Mouse (Mus musculus) heart, embryonic 15.5 days (tissue): ENCODE measurements around the gene Apol9b. TPM values are rescaled to one million over a fixed set of nuclear protein-coding genes. Genes with fewer than 3 reads are reported as not detected.

ENCODE experiments used
- ATAC-seq: fragments of 200-750 bp; cut with Nextera tagmentation; replicated peaks from 2 replicates; pipeline ENCODE4 v1.8.0; 2017; ENCODE audit warnings: low read depth, moderate TSS enrichment; ENCODE audit not compliant: insufficient number of reproducible peaks, insufficient read depth, low FRiP score
- H3K27ac ChIP-seq: fragments of 300-500 bp; sonication (generic); 2 replicates; pipeline ENCODE4 v1.5.1; 2015; ENCODE audit warnings: mild to moderate bottlenecking, inconsistent platforms
- H3K27me3 ChIP-seq: fragments of 300-500 bp; sonication (generic); 2 replicates; pipeline ENCODE4 v1.6.1; 2015; ENCODE audit warnings: inconsistent platforms
- H3K36me3 ChIP-seq: fragments of 300-500 bp; sonication (generic); 2 replicates; pipeline ENCODE4 v1.6.1; 2015; ENCODE audit warnings: mild to moderate bottlenecking, inconsistent platforms
- H3K4me1 ChIP-seq: fragments of 300-500 bp; sonication (generic); replicated peaks from 2 replicates; pipeline ENCODE4 v1.6.1; 2015; ENCODE audit warnings: inconsistent platforms
- H3K4me2 ChIP-seq: fragments of 300-500 bp; sonication (generic); 2 replicates; pipeline ENCODE4 v1.6.1; 2015; ENCODE audit warnings: inconsistent platforms, mild to moderate bottlenecking, moderate library complexity
- H3K4me3 ChIP-seq: fragments of 300-500 bp; sonication (generic); 2 replicates; pipeline ENCODE4 v1.5.1; 2015; ENCODE audit warnings: mild to moderate bottlenecking, inconsistent platforms
- H3K9ac ChIP-seq: fragments of 300-500 bp; sonication (generic); 2 replicates; pipeline ENCODE4 v1.6.1; 2015; ENCODE audit warnings: mild to moderate bottlenecking, inconsistent platforms
- H3K9me3 ChIP-seq: fragments of 300-500 bp; sonication (generic); replicated peaks from 2 replicates; pipeline ENCODE4 v1.6.1; 2016; ENCODE audit warnings: inconsistent platforms
- WGBS: fragments of 180-500 bp; shearing (Covaris S2); methylation state at CpG from one replicate; pipeline ENCODE4 v1.1.7; 2015; ENCODE audit warnings: mixed read lengths; 5-methylcytosine and 5-hydroxymethylcytosine counted together
- polyA plus RNA-seq: library from polyadenylated mRNA; unstranded; fragments of >200 nt; fragmentation: Nextera tagmentation; extraction: Ambion mirVana; gene quantifications from 2 replicates; pipeline ENCODE4 v1.2.1, GENCODE M21; 2015

The Apol9b gene
- polyA plus RNA-seq, 1 experiment from 2014 or later = 0.26 TPM

DNA sequence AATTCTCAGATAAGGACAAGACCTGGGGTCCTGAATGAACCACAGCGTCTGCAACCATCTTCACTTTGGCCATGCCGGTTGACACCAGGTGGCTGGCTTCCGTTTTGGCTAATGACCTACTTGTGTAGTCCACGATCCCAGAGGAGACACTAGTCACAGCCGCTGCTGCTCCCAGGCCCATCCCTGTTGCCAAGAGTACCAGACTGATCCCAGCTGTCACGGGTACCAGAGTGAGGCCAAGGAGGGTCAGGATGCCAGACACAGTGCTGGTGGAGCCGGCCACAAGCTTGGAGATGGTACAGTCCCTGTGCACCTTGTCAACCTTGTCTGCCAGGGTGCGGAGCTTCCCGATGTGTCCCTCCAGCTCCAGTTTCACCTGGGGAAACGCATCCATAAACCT is 20.9 kb downstream of the Apol9b start:
- Histone ChIP-seq H3K4me2 (no peak overlapping the region), H3K9ac (no peak overlapping the region), H3K4me3 (no peak overlapping the region), H3K4me1 (no peaks in the 10 kb centered on the region), H3K36me3 (no peaks in the 10 kb centered on the region), H3K9me3 (no peaks in the 10 kb centered on the region), H3K27me3 (no peaks in the 10 kb centered on the region), H3K27ac (no peak overlapping the region)
- ATAC-seq = no peak
- WGBS = 91% methylated on average over 10 of the region's 10 CpGs

DNA sequence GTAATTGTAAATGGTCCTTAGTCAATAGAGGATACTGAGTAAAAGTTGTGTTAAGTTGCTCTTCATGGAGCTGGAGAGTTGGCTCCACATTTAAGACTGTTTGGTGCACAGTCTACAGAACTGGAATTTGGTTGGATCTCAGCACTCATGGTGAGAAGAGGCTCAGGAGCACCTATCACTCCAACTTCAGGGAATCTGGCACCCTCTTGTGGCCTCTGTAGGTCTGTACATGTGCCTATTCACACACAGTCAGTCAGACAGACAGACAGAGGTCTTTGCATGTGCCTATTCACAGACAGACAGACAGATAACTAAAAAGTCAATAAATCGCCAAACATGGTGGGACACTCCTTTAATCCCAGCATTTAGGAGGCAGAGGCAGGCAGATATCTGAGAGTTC is 21.6 kb downstream of the Apol9b start:
- Histone ChIP-seq H3K27me3 (no peaks in the 10 kb centered on the region), H3K27ac (no peak overlapping the region), H3K9ac (no peak overlapping the region), H3K9me3 (no peaks in the 10 kb centered on the region), H3K4me1 (no peaks in the 10 kb centered on the region), H3K36me3 (no peaks in the 10 kb centered on the region), H3K4me3 (no peak overlapping the region), H3K4me2 (no peak overlapping the region)
- ATAC-seq = no peak
- WGBS = 25% methylated on average over 1 of the region's 1 CpGs

DNA sequence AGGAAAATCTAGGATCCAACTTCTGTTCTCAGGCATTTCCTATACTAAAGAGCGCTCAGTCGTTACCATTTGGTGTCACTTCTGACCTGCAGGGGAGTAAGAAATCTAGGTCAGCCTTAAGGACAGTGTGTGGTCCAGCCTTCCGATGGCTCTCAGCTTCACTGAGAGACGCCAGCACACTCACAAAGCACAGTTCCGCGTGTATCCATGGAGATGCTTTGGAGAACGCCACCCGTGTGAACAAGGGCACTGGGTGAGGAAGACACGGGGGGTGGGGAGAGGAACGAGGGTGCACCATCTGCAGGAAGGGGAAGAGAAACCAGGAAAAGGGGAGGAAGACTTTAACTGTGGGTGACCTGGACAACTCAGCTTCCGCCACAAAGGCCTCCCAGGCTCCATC is 23.6 kb downstream of the Apol9b start:
- Histone ChIP-seq H3K36me3 (no peaks in the 10 kb centered on the region), H3K9me3 (no peaks in the 10 kb centered on the region), H3K4me3 (no peak overlapping the region), H3K27me3 (no peaks in the 10 kb centered on the region), H3K4me2 (no peak overlapping the region), H3K27ac (no peak overlapping the region), H3K9ac (no peak overlapping the region), H3K4me1 (no peaks in the 10 kb centered on the region)
- no peak for ATAC-seq
- WGBS = 50% methylated on average over 11 of the region's 11 CpGs

DNA sequence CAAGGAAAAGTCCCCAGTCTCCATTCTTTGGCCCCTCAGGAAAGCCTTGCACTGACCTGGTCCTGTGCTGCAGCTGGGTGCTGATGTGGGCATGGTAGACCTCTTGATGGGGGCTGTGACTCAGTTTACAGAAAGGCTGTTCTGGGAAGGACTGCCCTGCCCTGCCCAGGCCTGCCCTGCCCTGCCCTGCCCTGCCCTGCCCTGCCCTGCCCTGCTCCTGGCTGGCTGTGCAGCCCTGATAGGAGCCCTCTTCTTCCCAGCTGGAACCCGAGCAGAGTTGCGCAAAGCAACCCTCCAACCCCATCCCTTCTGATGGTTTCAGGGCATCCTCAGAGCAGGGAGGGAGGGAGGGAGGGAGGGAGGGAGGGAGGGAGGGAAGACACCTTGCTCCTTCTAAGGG is 26.3 kb downstream of the Apol9b start:
- Histone ChIP-seq H3K4me1 (no peaks in the 10 kb centered on the region), H3K27me3 (no peaks in the 10 kb centered on the region), H3K4me3 (no peak overlapping the region), H3K9ac (no peak overlapping the region), H3K9me3 (no peaks in the 10 kb centered on the region), H3K4me2 (no peak overlapping the region), H3K36me3 (peaks cover 11% of the 10 kb centered on the region), H3K27ac (no peak overlapping the region)
- ATAC-seq = no peak
- 25% methylated on average over 1 of the region's 2 CpGs for WGBS

DNA sequence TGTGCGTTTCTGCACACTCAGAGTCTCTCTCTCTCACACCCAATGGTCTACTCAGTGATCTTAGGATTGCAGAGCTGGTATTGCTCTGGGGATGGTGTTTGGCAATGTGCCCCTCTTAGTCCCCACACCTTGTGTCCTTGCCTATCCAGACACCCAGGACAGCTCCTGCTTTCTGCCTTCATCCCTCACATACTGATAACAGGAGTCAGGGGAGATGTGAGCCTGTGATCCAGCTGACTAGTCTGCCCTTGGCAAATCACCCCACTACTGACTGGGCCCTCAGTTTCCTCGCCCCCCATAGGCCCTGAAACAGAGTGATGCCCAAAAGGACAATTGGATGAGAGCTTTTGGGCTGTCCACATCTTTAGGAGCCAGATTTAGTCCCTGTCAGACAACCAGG is 27.2 kb downstream of the Apol9b start:
- ATAC-seq = no peak
- Histone ChIP-seq H3K9me3 (no peaks in the 10 kb centered on the region), H3K4me2 (no peak overlapping the region), H3K36me3 (peaks cover 20% of the 10 kb centered on the region), H3K9ac (no peak overlapping the region), H3K27me3 (no peaks in the 10 kb centered on the region), H3K27ac (no peak overlapping the region), H3K4me3 (no peak overlapping the region), H3K4me1 (no peaks in the 10 kb centered on the region)
- WGBS = 72% methylated on average over 2 of the region's 2 CpGs

DNA sequence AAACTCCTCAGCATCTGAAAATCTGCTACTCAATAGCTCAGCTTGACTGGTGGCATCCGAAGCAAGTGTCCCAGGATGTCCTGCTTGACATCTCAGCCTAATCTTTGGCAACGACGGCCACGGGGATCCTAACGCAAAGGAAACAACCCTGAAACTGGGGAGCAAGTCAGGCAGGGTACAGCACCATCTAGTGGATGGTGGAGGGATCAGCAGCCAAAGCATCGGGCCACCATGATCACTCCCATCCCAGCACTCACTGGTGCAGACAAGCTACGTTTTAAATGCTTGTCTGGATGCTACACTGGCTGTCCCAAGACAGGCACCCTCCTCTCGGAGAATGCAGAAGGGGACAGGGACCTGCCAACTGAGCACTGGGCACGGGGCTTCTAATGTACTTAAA is 28.0 kb downstream of the Apol9b start, which contains the start of gene Apol8:
Gene Apol8 (minus strand): TSS at position 156 of the 400 bp plus-strand sequence.
- Histone ChIP-seq H3K27me3 (no peaks in the 10 kb centered on the region), H3K4me1 (no peaks in the 10 kb centered on the region), H3K36me3 (peaks cover 28% of the 10 kb centered on the region), H3K9ac (no peak within 1 kb of the TSS), H3K4me2 (no peak within 1 kb of the TSS), H3K4me3 (no peak within 1 kb of the TSS), H3K27ac (no peak within 1 kb of the TSS), H3K9me3 (no peaks in the 10 kb centered on the region)
- no peak for ATAC-seq
- 2% methylated on average over 9 of the region's 9 CpGs for WGBS

DNA sequence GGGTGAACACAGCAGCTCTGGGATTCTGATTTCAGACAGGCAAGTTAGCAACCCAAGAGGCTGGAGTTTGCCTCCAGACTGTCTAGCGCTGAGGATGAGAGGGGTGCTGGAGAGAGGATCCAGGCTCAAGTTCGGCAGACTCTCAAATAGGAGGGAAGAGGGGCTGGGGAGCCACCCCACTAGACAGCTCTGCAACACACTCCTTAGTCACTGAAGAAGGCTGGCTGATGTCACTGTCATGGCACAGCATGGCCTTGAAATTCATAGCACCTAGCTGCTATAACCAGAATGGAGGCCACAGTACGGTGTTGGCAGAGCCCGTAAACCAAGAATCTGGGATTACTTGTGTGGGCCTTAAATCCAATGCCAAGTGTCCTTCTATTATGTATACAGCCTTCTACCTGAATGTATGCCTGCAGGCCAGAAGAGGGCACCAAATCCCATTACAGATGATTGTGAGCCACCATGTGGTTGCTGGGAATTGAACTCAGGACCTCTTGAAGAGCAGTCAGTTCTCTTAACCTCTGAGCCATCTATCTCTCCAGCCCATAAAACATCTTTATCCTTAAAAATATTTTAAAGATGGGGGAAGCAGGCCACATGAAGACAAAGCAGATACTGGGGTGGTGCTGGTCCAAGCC is 28.9 kb downstream of the Apol9b start:
- ATAC-seq = no peak
- Histone ChIP-seq H3K9ac (no peak overlapping the region), H3K27ac (no peak overlapping the region), H3K27me3 (no peaks in the 10 kb centered on the region), H3K36me3 (peaks cover 37% of the 10 kb centered on the region), H3K4me2 (no peak overlapping the region), H3K4me3 (no peak overlapping the region), H3K4me1 (no peaks in the 10 kb centered on the region), H3K9me3 (no peaks in the 10 kb centered on the region)
- 75% methylated on average over 4 of the region's 4 CpGs for WGBS

DNA sequence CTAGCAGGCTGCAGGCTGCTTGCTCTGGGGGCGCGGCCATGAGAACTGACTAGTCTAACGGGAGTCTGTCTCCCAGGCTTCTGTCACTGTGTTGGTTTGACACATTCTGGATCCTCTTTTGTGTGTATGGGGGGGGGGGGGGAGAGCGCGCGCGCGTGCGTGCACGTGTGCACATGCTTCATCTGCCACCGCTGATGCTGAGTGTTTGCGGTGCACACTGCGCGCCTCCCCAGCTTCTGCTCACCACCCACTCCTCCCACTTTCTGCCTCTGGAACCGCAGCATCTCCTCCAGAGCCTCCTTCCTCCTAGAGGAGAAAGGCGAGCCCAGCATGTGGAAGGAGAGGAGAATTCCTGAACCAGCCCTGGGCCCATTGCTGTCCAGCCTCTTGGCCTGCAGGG is 31.2 kb downstream of the Apol9b start:
- H3K4me3 ChIP-seq = no peak overlapping the region
- H3K9ac ChIP-seq = no peak overlapping the region
- peaks cover 59% of the 10 kb centered on the region for H3K36me3 ChIP-seq
- no peaks in the 10 kb centered on the region for H3K27me3 ChIP-seq
- 89% methylated on average over 16 of the region's 16 CpGs for WGBS
- no peak overlapping the region for H3K27ac ChIP-seq
- no peaks in the 10 kb centered on the region for H3K9me3 ChIP-seq
- ATAC-seq = no peak
- no peak overlapping the region for H3K4me2 ChIP-seq
- no peaks in the 10 kb centered on the region for H3K4me1 ChIP-seq

DNA sequence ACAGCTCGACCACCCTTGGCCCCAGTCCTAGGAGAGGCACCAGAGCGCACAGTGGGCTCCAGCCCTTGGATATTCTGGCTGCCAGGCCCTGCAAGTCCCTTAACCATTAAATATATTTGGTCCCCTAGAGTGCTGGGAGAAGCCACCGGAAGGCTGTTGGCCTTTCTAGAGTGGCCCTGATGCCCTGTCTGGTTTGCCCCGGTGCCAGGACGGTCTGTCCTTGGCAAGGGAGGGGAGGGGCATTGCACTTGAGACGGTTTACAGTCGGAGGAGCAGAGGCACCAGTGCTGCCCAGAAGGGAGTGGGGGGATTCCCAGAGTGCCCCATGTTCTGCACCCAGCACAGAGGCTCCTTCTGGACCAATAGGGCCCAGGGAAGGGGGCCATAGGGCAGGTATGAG is 32.2 kb downstream of the Apol9b start:
- no peak for ATAC-seq

DNA sequence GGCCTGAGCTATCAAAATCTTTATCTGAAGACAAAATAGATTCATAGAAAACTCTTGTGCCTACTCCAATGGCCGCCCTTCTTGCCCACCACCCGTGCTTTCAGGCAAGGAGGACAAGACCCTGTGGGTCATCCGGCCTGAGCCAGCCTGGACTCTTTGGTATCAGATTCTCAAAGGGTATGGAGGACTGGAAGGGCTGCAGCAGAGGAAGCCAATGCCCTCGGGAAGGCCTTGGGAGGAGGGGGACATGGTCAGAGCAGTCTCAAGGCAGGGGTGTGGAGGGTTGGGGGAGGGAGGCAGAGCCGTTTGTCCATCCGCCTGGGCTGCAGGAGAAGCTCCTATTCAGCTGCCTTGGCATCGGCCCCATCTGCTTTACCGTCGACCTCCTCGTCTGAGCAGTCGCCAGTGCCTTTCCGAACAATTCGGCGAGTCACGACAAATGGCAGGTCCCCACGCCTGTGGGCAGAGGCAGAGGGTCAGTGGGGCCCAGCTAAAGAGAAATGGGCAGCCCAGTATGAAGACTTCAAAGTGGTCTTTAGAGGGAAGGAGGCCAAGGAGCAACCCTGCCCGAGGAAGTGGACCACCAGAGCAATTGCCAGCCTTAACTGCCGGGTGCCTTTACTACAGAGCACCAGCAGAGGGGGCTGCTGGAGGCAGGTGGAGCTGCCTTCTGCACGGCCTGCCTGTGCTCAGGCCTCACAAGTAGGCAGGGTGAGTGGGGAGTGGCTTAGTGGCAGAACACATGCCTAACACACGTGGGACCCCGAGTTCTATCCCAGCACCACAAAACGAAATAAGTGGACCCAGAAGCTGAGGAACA is 32.9 kb downstream of the Apol9b start:
- no peaks in the 10 kb centered on the region for H3K9me3 ChIP-seq
- 0 out of 2 replicates have a peak, but pooled peaks have one; percentile 20 for ATAC-seq

More for the DNA sequence above, 32.2 kb downstream of the Apol9b start:
- Histone ChIP-seq H3K9me3 (no peaks in the 10 kb centered on the region), H3K4me2 (no peak overlapping the region), H3K27me3 (no peaks in the 10 kb centered on the region), H3K36me3 (peaks cover 69% of the 10 kb centered on the region), H3K9ac (no peak overlapping the region), H3K27ac (no peak overlapping the region), H3K4me1 (0 out of 2 replicates have a peak, but pooled peaks cover 6% of the 10 kb centered on the region), H3K4me3 (no peak overlapping the region)
- 94% methylated on average over 7 of the region's 7 CpGs for WGBS

DNA sequence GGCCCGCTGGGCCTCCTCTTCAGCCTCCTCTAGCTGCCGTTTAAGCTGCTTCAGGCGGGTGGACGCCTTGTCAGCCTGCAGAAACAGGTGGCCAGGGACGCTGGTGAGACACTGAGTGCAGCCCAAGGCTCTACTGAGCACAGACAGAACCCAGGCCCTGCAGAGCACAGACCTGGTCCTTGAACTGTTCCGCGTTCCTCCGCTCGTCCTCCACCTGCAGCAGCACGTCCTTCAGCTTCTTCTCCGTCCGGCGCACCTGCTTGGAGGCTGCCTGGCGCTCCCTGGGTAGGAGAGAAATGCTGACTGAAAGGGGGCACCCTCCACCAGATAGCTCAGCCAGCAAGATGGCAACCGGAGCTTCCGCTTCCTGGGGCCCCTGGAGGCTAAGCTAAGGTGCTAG is 34.2 kb downstream of the Apol9b start:
- H3K9me3 ChIP-seq = no peaks in the 10 kb centered on the region
- no peak overlapping the region for H3K4me2 ChIP-seq
- WGBS = 85% methylated on average over 16 of the region's 16 CpGs
- H3K4me3 ChIP-seq = no peak overlapping the region
- 0 out of 2 replicates have a peak, but pooled peaks cover 6% of the 10 kb centered on the region for H3K4me1 ChIP-seq
- H3K36me3 ChIP-seq = peaks cover 89% of the 10 kb centered on the region
- H3K27ac ChIP-seq = no peak overlapping the region
- ATAC-seq = no peak
- no peaks in the 10 kb centered on the region for H3K27me3 ChIP-seq
- no peak overlapping the region for H3K9ac ChIP-seq

More for the DNA sequence above, 32.9 kb downstream of the Apol9b start:
- WGBS = 72% methylated on average over 22 of the region's 22 CpGs
- Histone ChIP-seq H3K27me3 (no peaks in the 10 kb centered on the region), H3K4me1 (0 out of 2 replicates have a peak, but pooled peaks cover 6% of the 10 kb centered on the region), H3K4me3 (no peak overlapping the region), H3K4me2 (no peak overlapping the region), H3K27ac (no peak overlapping the region), H3K36me3 (peaks cover 76% of the 10 kb centered on the region), H3K9ac (no peak overlapping the region)
